Mouse (Mus musculus) layer of hippocampus, adult 2 months (tissue): ENCODE measurements at regions not wholly inside any gene's neighbourhood (a gene's known extent, or its start where the extent isn't known, plus 50 kb on each side); places are given as distances from the start of the nearest gene placed in this dataset.

Experiments
- DNase-seq, 2 experiments: peaks; one replicate each; pipeline ENCODE4 v3.0.0; 2022; ENCODE audit warnings: low spot score in 2 of 2
- H3K27ac ChIP-seq: fragments of 200-600 bp; 2 replicates; pipeline ENCODE4 v1.8.1; 2022
- H3K4me3 ChIP-seq: fragments of 200-600 bp; 2 replicates; pipeline ENCODE4 v1.8.1; 2022; ENCODE audit warnings: mild to moderate bottlenecking
- CTCF ChIP-seq: fragments of 200-600 bp; conservative IDR thresholded peaks from 2 replicates; pipeline ENCODE4 v1.8.1; 2022; ENCODE audit warnings: antibody characterized with exemption, mild to moderate bottlenecking, moderate library complexity
- microRNA-seq, 2 experiments: library from miRNA; unstranded; fragments of <30 nt; microRNA quantifications; one replicate each; pipeline ENCODE4 v1.2.0; 2021

DNA sequence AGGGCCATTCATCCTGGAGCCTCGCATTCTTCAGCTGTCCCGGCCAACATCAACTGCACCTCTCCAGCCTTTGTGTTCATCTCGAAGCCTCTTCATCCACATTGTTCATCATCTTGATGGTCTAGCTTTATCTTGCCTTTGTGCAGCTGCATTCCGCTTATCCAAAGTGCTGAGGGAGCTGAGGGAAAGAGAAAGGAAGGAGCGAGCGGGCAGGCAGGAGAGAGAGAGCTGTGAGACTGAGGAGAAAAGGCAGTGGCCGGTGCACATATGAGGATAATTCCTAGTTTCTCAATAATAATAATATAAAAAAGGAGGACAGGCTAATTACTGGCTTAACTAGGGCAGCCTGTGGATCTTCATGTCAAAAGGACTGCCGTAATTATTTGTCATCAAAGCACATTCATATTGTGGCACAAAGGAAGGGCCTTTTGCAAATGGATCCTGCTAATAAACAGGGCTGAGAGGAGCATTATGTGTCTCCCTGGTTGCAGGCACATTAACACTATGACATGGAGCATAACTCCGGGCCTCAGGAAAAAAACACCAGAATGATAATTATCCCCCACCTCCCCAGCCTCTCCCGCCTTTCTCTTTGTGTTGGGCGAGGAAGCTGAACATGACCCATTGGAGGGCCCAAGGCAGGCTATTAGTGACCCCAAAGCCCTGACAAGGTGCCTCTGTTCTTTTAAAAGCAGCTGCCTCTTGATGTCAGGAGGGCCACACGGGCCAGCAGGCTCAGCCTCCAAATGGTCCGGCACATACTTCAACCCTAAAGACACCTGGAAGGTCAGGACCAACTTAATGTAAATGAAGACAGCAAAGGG lies 751.9 kb downstream of the Bcl11a start:
- no peak for TF ChIP-seq CTCF
- no peak overlapping the region for H3K27ac ChIP-seq
- DNase-seq: no peak

GRCm38 (mm10) chr11:24830484-24830883 lies 752.6 kb downstream of the Bcl11a start:
- TF ChIP-seq CTCF: no peak
- Histone ChIP-seq H3K27ac (no peak overlapping the region), H3K4me3 (no peak overlapping the region)
- no peak for DNase-seq

More for the DNA sequence above, 751.9 kb downstream of the Bcl11a start:
- H3K4me3 ChIP-seq: no peak overlapping the region

DNA sequence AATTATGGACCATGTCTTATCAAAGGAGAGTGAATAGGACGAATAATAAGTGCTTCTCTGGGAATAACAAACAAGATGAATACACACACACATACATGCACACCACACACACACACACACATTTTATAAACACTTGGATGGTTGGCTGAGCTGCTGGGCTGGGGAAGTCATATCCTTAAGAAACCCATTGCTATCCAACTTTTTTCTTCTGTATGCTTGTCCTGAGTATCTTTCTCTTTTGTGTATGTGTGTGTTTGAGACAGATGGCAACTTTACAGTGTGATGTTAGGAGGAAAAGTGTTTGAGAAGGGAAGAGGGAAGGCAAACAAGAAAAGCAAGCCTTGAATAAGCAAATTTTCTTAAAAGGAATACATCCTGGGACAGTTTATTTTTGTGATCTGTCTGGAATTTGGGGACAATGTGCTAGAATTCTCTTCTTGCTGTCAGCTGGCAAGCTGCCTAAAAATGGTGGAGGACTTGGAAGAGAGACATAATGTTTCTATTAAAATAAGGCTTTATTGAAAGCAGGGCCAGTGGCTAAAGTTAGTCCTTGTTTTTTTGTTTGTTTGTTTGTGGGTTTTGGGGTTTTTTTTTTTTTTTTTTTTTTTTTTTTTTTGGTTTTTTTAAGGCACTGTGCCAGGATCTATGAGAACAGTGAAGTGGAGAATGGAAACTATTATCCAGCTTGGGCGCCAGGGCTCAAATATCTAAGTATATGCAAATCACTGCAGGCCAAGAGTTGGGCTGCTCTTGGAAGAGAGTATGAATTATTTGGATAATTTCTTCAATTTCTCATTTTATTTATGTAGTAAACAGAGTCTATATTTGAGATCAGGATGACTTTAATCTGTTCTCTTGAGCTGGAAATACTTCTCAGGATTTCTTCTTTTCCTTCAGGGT lies 766.2 kb downstream of the Bcl11a start:
- Histone ChIP-seq H3K27ac (no peak overlapping the region), H3K4me3 (no peak overlapping the region)
- DNase-seq: no peak
- no peak for TF ChIP-seq CTCF

GRCm38 (mm10) chr11:24856991-24857390 lies 779.1 kb downstream of the Bcl11a start:
- no peak for DNase-seq
- H3K27ac ChIP-seq: no peak overlapping the region
- H3K4me3 ChIP-seq: no peak overlapping the region
- no peak for TF ChIP-seq CTCF

DNA sequence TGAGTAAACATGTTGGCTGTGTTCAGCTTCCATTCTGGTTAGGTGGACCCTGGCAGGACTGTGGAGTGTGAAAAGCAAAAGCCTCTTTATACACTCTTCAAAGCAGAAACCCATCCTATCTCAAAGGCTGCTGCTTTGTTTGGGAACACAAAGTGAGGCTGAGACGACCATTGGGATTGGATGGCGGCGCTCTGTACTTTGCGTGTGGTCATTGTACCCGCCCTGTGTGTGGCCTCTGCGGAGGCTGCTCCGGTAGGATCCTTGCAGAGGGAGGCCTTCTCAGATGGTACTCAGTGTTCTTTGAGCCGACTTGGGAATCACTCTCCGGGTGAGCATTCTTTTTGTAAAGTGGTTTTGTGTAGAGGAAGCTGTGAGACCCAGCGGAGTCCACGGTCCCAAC lies 786.8 kb downstream of the Bcl11a start:
- no peak for DNase-seq
- H3K4me3 ChIP-seq: no peak overlapping the region
- no peak overlapping the region for H3K27ac ChIP-seq
- TF ChIP-seq CTCF: no peak

DNA sequence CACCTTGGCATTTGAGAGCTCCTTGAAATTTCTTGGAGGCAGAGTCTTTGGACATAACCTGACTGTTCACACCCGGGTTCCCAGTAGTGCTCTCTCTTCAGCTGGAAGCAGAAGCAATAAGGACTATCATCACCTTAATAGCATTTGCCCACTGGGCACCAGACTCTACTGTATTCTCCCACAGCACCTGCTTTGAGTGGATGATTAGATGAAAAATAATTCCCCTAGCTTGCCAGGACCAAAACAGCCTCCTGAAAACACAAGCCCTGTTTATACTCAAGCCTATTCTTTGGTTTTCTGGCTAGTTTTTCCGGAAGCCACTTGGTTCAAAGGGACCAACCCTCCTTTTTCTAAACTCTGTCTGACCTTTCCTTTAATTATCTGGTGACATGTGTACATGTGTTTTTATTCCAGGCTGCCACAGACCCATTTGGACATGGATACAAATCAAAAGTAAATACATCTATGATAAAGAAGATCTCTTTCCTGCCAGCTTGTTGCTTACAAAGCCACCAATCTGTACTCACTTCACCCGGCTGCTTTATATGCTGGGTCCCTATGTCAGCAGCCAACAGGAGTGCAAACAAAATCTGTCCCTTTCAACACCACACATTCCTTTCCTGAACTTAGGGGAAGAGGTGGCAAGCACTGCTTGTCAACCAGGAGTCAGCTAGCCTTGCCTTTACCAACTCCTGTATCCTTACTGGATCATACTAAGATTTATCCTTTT lies 787.4 kb downstream of the Bcl11a start:
- H3K27ac ChIP-seq: no peak overlapping the region
- TF ChIP-seq CTCF: no peak
- no peak for DNase-seq
- H3K4me3 ChIP-seq: no peak overlapping the region

Small RNA genes lying in the stretch of these regions (microRNA-seq; reads per million reads assigned to microRNA genes)
- gene Gm25507: 0 reads per million in 2 experiments
